Mouse (Mus musculus): ENCODE measurements around the gene Crim1. TPM values are rescaled to one million over a fixed set of nuclear protein-coding genes. Genes with fewer than 3 reads are reported as not detected.

Crim1 gene
- total RNA-seq, 2 experiments from 2014 or later, result 79.6 to 82.6 TPM

Small RNAs within 50 kb of the gene (microRNA-seq; reads per million reads assigned to microRNA genes)
- not detected for gene Gm25069

Other genes with a start within 250 kb of the Crim1 start
- 10 to 100 TPM; 33.1 to 38.4 TPM for gene Fez2, start 217.9 kb downstream of the Crim1 start, total RNA-seq (2021)

Data from left cerebral cortex, postnatal 36 days (tissue).